Mouse (Mus musculus): ENCODE measurements around the gene Rims3.

Rims3 gene

DNA sequence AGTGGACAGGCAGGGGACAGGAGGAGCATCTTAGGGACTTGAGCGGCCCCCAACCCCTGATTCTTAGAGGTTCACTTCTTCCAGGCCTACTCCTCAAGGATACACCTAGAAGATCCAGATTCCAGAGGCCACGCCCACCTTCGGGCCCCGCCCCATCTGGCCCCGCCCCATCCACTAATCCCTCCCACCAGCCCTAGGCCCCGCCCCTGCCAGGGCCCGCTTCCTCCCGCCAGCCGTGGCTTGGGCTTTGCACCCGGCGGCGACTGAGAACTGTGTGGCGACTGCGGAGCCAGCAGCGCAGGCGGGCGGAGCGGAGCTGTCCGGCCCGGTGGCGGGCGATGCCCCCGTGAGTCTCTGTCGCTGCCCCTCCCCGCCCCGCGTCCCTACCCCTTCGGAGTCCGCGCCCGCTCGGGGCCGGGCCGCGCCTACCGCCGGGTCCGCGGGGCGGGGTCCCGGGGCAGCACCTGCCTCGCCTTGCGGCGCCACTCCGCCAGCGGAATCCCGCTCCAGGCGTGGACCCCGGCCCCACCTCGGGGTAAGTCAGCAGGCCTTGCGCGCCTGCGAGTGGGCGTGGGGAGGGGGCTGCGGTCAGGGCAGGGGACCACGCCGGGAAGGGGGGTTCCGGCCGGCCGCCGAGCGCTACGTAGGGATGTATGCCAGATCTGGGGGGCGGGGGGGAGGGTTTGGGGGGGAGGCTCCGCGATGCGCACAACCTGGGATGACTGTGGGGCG is at the start of gene Rims3:
Gene Rims3 (plus strand): TSS at position 229 of the 732 bp plus-strand sequence.
- peak; percentile 57 for DNase-seq

- DNase-seq: no peak
Measured at GRCm38 (mm10) chr4:120805816-120806215, 48.8 kb upstream of the Rims3 start.

GRCm38 (mm10) chr4:120813762-120814161 is 40.9 kb upstream of the Rims3 start:
- no peak for DNase-seq

GRCm38 (mm10) chr4:120814171-120814570 is 40.4 kb upstream of the Rims3 start:
- no peak for DNase-seq

DNA sequence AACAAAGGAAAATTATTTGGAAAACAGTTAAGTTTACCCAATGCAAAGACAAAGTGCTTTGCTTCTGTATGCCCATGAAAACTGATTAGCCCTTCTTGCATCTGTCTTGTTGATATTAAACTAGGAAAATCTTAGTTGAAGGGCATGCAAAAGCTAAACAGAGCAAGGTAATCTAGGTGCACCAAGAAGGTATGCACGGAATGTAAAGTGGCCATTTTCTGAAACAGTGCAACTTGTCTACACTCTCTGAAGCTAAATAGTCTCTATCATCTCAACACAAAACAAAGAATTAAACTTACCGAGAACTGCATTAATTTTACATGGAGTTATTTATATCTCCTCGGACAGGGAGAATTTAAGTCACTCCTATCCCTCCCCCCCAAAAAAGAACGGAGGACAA is 39.5 kb upstream of the Rims3 start:
- no peak for DNase-seq

DNA sequence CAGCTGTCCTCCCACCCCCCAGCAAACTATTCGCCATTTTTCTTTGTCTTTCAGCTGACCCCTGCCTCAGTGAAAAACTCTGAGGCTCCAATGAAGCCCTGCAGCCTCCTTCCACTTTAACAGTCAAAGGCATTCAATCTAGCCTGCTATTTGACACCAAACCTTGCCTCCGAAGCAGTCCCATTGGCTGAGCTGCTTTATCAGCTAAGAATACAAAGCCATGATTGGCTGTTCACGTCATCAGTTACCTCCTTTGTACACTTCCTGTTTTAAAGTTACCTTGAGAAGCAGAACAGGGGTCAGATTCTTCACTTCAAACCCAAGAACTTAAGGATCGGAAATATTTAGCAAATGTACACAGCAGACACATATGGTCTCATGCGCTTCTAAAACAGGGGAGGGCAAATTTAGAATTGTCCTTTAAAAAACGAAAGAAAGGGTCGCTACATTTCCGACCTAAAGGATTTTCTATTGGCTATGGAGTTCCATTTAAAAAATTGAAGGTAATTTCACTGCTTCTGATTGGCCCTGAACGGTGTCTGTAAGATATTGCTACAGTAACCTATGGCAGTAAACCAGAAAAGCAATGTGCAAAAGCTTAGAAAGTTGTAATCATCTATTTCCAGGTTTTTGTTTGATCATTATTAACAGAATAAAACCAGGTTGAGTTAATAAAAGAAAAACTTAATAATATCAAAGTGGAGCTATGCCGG is 38.8 kb upstream of the Rims3 start:
- peak; percentile 78 for DNase-seq

GRCm38 (mm10) chr4:120817002-120817774 is 37.4 kb upstream of the Rims3 start:
- DNase-seq: no peak

DNA sequence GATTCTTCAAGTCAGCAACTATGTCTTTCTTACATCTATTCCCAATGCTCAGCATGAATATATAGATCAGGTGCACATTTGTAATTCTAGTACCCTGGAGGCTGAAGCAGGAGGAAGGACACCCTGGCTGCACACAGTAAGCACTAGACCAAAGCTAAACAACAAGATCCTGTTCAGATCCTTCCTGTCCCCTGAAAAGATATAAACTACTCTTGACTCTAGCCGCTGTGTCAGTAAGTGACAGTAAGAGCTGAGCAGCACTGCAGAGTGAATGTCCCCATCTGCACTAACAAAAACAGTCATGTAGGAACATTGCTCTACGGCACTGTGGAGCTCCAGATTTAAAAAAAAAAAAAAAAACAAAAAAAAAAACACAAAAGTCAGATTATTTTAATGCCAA is 36.7 kb upstream of the Rims3 start:
- DNase-seq: no peak

DNA sequence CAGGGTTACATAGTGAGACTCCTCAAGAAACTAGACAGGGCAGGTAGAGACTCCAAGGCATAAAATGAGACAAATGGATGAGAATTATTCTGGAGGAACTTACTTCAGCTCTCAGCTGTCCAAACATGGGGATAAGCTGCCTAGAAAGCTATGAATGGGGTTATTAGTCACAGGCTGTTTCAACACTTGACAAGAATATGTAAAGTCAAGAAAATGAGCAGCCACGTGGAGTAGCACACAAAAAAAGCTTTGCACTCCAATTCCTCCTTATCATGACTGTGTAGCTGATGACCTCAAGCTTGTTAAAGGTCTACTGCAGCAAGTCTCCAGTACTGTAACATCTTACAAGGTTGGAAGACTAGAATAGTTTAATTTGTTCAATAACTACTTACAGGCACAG is 35.3 kb upstream of the Rims3 start:
- no peak for DNase-seq

DNA sequence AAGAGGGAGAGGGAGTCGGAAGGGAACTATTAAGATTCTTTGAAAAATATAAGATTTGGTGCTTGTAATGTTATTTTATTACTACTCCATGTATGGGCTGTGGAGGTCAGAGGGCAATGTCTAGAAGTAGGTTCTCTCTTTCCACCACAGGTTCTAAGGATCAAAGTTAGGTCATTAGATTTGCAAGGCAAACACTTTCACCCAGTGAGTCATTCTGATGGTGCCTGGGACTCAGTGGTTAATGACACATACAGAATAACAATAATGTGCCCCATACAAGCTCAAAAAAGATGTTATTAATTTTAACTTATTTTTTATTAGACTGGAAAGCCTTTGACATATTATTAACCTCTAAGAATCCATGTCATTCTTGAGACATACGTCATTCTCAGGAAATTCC is 34.7 kb upstream of the Rims3 start:
- no peak for DNase-seq

GRCm38 (mm10) chr4:120822191-120822911 is 32.3 kb upstream of the Rims3 start:
- no peak for DNase-seq

DNA sequence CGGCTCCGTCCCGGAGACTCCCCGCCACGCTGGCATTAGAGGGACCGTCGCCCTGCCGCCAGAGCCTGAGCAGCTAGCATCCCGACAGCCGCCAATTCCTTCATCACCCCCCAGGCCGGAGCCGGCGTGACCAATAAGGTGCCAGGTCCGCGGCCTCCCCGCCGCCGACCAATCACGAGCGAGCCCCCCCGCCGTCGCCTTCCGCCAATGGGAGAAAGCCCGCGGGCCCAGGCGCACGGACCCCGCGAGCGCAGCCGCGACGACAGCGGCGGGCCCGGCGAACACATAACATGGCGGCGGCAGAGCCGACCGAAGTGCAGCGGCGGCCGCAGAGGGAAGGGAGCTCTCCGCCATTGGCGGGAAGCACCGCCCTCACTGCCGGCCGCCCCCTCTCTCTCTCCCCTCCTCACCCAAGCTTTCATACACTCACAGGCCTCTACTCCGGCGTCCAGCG is 29.5 kb upstream of the Rims3 start:
- DNase-seq: peak; percentile 95

DNA sequence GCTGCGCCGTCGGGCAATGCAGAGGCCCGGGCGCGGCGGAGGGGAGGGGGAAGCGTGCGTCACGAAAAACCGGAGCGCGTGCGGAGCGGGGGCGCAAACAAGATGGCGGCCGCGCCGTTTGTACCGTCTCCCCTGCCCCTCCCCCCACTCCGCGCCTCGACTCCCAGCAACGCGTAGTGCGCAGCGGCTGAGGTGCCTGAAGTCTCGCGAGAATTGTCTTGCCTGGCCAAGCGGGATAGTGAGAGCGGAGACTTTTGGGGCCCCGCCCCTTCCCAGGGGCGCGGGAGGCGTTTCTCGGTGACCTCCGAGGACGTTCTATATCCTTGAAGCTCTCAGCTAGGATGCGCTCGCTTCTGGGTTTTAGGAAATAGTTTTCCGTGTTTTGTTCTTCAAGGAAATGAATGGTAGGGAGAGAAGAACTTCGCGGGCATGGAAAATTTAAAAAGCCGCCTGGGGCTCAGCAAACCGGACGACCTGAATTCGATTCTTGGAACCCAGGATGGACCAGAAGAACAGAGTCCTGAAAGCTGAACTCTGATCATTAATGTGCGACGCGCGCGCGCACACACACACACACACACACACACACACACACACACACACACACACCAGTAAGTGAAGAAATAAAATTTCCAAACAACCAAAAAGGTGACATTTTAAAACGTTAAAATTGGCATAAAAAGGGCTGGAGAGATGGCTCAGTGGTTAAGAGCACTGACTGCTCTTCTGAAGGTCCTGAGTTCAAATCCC is 28.9 kb upstream of the Rims3 start:
- DNase-seq: peak; percentile 99

DNA sequence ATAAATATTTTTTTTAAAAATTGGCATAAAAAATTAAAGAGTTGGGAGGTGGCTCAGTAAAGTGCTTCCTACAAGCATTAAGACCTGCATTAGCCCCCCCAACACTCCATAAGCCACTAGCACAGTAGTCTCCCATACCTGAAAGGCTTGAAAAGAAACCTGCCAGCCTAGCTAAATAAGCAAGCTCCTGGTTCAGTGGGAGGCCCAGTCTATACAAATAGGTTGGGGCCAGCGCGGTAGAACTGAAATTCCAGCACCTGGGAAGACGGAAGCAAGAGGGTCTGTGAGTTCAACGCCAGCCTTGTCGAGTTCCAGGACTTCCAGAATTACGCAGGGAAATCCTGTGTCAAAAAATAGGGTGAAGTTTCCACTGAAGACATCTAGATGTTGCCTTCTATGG is 28.2 kb upstream of the Rims3 start:
- DNase-seq: peak; percentile 20

DNA sequence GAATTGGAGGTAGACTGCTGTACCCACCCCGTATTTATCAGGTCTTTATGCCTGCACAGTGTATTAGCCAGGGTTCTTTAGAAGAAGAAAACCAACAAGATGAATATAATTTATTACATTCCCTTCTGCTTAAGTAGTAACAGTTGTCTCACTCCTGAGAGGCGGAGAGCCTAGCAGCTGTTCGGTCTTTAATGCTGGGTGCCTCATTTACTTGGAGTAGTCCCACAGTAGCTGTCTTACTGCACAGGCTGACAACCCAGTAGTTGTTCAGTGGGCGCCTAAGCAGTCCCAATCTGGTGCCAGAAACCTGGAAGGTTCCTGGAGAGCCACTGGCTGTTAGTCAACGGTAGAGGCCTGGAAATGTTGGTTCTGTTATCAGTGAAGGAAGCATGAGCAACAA is 23.8 kb upstream of the Rims3 start:
- DNase-seq: no peak

- DNase-seq: no peak
Measured at GRCm38 (mm10) chr4:120831472-120831871, 23.1 kb upstream of the Rims3 start, which contains the start of gene Nfyc. Nfyc (minus strand) TSS chr4:120831572.

DNA sequence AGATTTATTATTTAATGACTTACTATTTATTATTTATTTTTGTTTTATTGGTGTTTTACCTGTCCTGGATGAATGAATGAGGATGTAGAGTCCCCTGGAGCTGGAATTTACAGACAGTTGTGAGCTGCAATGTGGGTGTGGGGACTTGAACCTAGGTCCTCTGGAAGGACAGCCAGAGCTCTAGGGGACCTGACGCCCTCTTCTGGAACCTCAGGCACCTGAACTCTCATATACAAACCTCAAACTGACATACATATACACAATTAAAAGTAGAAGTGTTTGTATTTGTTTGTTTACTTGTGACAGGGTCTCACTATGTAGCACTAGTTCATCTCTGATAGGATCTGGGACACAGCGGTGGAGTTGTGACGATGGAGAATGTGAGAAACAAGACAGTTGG is 13.3 kb upstream of the Rims3 start:
- DNase-seq: no peak

DNA sequence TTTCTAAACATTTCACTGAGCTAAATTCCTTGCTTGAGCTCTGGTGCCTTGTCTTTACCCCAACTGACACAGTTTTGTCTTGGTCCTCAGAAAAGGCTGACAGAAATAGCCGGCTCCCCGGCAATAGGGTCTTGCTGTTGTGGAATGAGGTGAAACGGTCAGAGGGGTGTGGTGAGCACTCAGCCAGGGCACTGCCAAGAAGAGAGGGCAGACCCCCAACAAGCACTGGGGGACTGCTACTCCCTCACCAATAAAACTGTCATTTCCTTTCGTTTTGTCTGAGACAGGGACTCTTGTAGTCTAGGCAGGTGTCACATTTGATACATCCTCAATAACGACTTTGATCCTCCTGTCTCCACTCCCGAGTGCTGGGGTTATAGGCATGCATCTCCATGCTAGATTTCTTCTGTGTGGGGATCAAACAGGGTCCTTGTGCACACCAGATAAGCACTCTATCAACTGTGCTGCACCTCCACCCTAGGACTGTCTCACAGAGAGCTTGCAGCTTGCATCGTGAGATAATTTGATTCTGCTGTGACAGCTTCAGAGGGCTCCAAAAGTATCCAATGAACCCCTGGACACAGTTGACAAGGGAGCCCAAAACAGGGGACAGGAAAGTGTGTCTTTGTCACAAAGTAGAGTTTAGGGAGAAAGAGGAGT is 10.1 kb upstream of the Rims3 start:
- DNase-seq: no peak

DNA sequence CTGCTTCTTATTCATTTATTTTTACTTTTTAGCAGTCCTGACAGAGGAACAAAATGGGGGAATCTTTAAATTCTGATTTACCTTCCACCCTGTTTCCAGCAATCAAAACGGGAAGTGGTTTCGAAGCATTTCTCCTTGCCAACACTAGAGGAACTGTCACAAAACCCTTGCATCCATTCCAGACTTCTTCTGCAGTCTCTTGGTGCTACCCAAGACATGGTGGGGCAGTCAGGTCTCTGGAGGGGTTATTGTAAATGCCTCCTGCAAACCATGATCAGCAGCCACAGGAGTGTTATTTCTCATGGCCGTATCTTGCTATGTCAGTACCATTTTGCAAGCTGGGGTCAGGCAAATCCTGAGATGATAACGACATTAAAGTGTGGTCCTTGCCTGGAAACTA is 9.5 kb upstream of the Rims3 start:
- DNase-seq: no peak

GRCm38 (mm10) chr4:120848909-120849308 is 5.7 kb upstream of the Rims3 start:
- no peak for DNase-seq

GRCm38 (mm10) chr4:120849451-120849850 is 5.2 kb upstream of the Rims3 start:
- DNase-seq: no peak

GRCm38 (mm10) chr4:120850946-120851345 is 3.7 kb upstream of the Rims3 start:
- peak; percentile 79 for DNase-seq

All from thymus, postnatal 14 days (tissue).